Mouse (Mus musculus) neural tube, embryonic 14.5 days (tissue): ENCODE measurements around the gene Mrc2. TPM values are rescaled to one million over a fixed set of nuclear protein-coding genes. Genes with fewer than 3 reads are reported as not detected.
A peak's percentile ranks its signal among the peaks of the same experiment; 100 is the strongest.

ENCODE experiments used
- ATAC-seq: fragments of 200-750 bp; cut with Nextera tagmentation; 2 replicates; pipeline ENCODE4 v1.8.0; 2017; ENCODE audit warnings: low read depth, mild to moderate bottlenecking, moderate TSS enrichment, moderate library complexity
- H3K27ac ChIP-seq: fragments of 300-500 bp; sonication (generic); 2 replicates; pipeline ENCODE4 v1.5.1; 2014; ENCODE audit warnings: low read depth, mild to moderate bottlenecking, control low read depth, low read length, moderate library complexity, mixed read lengths
- H3K27me3 ChIP-seq: fragments of 300-500 bp; sonication (generic); 2 replicates; pipeline ENCODE4 v1.6.1; 2014; ENCODE audit warnings: low read length; ENCODE audit not compliant: control insufficient read depth, insufficient read depth
- H3K36me3 ChIP-seq: fragments of 300-500 bp; sonication (generic); 2 replicates; pipeline ENCODE4 v1.6.1; 2014; ENCODE audit warnings: low read length, mixed read lengths; ENCODE audit not compliant: control insufficient read depth, insufficient read depth
- H3K4me1 ChIP-seq: fragments of 300-500 bp; sonication (generic); 2 replicates; pipeline ENCODE4 v1.6.1; 2014; ENCODE audit warnings: low read length; ENCODE audit not compliant: control insufficient read depth, insufficient read depth
- H3K4me2 ChIP-seq: fragments of 300-500 bp; sonication (generic); 2 replicates; pipeline ENCODE4 v1.6.1; 2014; ENCODE audit warnings: mild to moderate bottlenecking, low read depth, low read length, control low read depth
- H3K4me3 ChIP-seq: fragments of 300-500 bp; sonication (generic); 2 replicates; pipeline ENCODE4 v1.5.1; 2014; ENCODE audit warnings: low read depth, low read length, control low read depth, mixed read lengths
- H3K9ac ChIP-seq: fragments of 300-500 bp; sonication (generic); replicated peaks from 2 replicates; pipeline ENCODE4 v1.6.1; 2014; ENCODE audit warnings: low read depth, mild to moderate bottlenecking, control low read depth, low read length, mixed read lengths
- H3K9me3 ChIP-seq: fragments of 300-500 bp; sonication (generic); 2 replicates; pipeline ENCODE4 v1.6.1; 2016; ENCODE audit warnings: low read length; ENCODE audit not compliant: control insufficient read depth
- WGBS: fragments of 180-500 bp; shearing (Covaris S2); extraction: QIAGEN DNeasy Blood & Tissue Kit; methylation state at CpG from one replicate; pipeline ENCODE4 v1.1.7; 2014; 5-methylcytosine and 5-hydroxymethylcytosine counted together
- polyA plus RNA-seq: library from polyadenylated mRNA; unstranded; fragments of >200 nt; fragmentation: Nextera tagmentation; extraction: Ambion mirVana; gene quantifications from 2 replicates; pipeline ENCODE4 v1.2.1, GENCODE M21; 2014

Gene Mrc2
- polyA plus RNA-seq, 1 experiment from 2014 or later, result 1.8 TPM

GRCm38 (mm10) chr11:105291681-105292123 is 741 bp upstream of the Mrc2 start:
- peak overlapping the region; percentile 51 for H3K9ac ChIP-seq
- peaks cover 9% of the 10 kb centered on the region for H3K27me3 ChIP-seq
- peak overlapping the region; percentile 44; the same call in 1 of the 2 replicates for H3K27ac ChIP-seq
- H3K36me3 ChIP-seq, result peaks cover 7% of the 10 kb centered on the region; the same call in 1 of the 2 replicates
- H3K4me3 ChIP-seq, result peak overlapping the region; percentile 46
- H3K9me3 ChIP-seq, result no peaks in the 10 kb centered on the region
- peak overlapping the region; percentile 95 for H3K4me2 ChIP-seq
- WGBS, result 6% methylated on average over 10 of the region's 10 CpGs
- peaks cover 17% of the 10 kb centered on the region for H3K4me1 ChIP-seq
- no peak for ATAC-seq

DNA sequence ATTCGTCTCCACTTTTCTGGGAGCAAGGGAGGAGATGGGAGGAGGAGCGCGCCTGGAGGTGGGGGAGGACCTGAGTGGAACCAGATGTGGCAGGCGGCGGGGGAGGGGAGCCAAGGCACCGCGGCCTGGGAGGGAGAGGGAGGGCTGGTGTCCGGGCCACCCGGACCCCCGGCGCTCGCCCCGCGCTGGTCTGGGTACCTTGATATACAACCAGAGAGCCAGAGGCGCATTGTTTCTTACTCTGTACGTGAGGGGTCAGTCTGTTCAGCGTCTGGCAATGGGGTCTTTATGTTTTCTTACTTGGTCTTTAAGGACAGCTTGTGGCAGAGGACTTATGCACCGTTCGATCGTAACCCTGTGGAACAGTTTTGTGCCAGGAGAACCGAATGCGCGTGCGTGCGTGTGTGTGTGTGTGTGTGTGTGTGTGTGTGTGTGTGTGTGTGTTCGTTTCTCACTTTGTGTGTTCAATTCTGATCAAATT is 698 bp downstream of the Mrc2 start:
- Histone ChIP-seq H3K9ac (no peak overlapping the region; the same call in 1 of the 2 replicates), H3K36me3 (0 out of 2 replicates have a peak, but pooled peaks cover 1% of the 10 kb centered on the region), H3K27me3 (peaks cover 9% of the 10 kb centered on the region), H3K27ac (no peak overlapping the region), H3K4me3 (peak overlapping the region; percentile 46), H3K4me2 (peak overlapping the region; percentile 95), H3K9me3 (no peaks in the 10 kb centered on the region), H3K4me1 (peaks cover 17% of the 10 kb centered on the region)
- WGBS, result 1% methylated on average over 21 of the region's 26 CpGs
- peak; percentile 33; the same call in 1 of the 2 replicates for ATAC-seq

- Histone ChIP-seq H3K4me1 (peaks cover 17% of the 10 kb centered on the region), H3K27ac (0 out of 2 replicates have a peak overlapping the region, but pooled peaks have one; percentile 18), H3K27me3 (peaks cover 9% of the 10 kb centered on the region), H3K4me2 (peak overlapping the region; percentile 12; the same call in 1 of the 2 replicates), H3K9me3 (no peaks in the 10 kb centered on the region), H3K36me3 (no peaks in the 10 kb centered on the region), H3K4me3 (peak overlapping the region; percentile 16; the same call in 1 of the 2 replicates), H3K9ac (no peak overlapping the region)
- peak; percentile 21; the same call in 1 of the 2 replicates for ATAC-seq
- WGBS, result 6% methylated on average over 9 of the region's 9 CpGs
Observed at GRCm38 (mm10) chr11:105293901-105294494, 1.6 kb downstream of the Mrc2 start.

- H3K9ac ChIP-seq, result no peak overlapping the region
- H3K4me3 ChIP-seq, result no peak overlapping the region
- no peaks in the 10 kb centered on the region for H3K9me3 ChIP-seq
- no peak overlapping the region for H3K27ac ChIP-seq
- H3K4me2 ChIP-seq, result no peak overlapping the region
- peaks cover 17% of the 10 kb centered on the region for H3K4me1 ChIP-seq
- 93% methylated on average over 10 of the region's 10 CpGs for WGBS
- peaks cover 9% of the 10 kb centered on the region for H3K27me3 ChIP-seq
- H3K36me3 ChIP-seq, result no peaks in the 10 kb centered on the region
- ATAC-seq, result no peak
Observed at GRCm38 (mm10) chr11:105296084-105296483, 3.6 kb downstream of the Mrc2 start.

- peaks cover 12% of the 10 kb centered on the region; the same call in 1 of the 2 replicates for H3K4me1 ChIP-seq
- H3K27ac ChIP-seq, result no peak overlapping the region
- no peaks in the 10 kb centered on the region for H3K27me3 ChIP-seq
- H3K4me3 ChIP-seq, result no peak overlapping the region
- no peak overlapping the region for H3K9ac ChIP-seq
- no peak for ATAC-seq
- no peaks in the 10 kb centered on the region for H3K36me3 ChIP-seq
- WGBS, result 95% methylated on average over 7 of the region's 7 CpGs
- H3K9me3 ChIP-seq, result no peaks in the 10 kb centered on the region
- H3K4me2 ChIP-seq, result no peak overlapping the region
Observed at GRCm38 (mm10) chr11:105310197-105310596, 17.8 kb downstream of the Mrc2 start.

DNA sequence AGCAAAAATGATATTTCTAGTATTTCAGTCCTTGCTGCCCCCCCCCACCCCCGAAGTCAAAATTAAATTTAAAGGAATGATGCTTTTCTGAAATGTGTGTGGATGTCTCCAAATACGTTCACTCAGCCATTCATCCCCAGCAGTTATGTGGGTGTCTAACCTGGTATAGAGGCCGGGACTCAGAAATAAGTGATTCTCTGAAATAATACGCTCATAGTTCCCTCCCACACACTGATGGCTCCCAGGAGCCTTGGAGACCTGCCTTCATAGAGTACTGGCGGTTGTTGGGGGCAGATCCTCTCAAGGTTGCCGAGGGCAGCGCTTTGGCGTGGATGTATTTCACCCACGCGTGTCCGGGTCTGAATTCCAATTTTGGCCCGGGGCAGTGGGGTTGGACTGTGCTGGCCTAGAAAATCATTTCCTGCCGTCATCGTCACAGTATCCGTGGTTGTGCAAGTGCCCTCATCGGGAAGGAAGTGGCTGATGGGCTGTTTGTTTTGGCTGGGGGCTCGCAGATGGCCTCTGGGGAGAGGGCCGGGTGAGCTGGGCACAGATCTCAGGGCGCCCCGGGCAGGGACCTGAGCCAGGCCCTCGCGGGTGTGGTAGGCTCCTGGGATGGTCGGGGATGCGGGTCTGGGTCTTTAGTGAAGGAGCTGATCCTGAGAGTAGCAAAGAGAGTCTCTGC is 19.0 kb downstream of the Mrc2 start:
- peak; percentile 34; the same call in 1 of the 2 replicates for ATAC-seq
- H3K9me3 ChIP-seq, result no peaks in the 10 kb centered on the region
- H3K9ac ChIP-seq, result no peak overlapping the region
- H3K27me3 ChIP-seq, result no peaks in the 10 kb centered on the region
- no peak overlapping the region for H3K4me3 ChIP-seq
- H3K27ac ChIP-seq, result no peak overlapping the region
- 62% methylated on average over 24 of the region's 24 CpGs for WGBS
- H3K4me2 ChIP-seq, result no peak overlapping the region
- peaks cover 12% of the 10 kb centered on the region; the same call in 1 of the 2 replicates for H3K4me1 ChIP-seq
- no peaks in the 10 kb centered on the region for H3K36me3 ChIP-seq

GRCm38 (mm10) chr11:105312311-105312942 is 20.0 kb downstream of the Mrc2 start:
- WGBS, result 67% methylated on average over 12 of the region's 12 CpGs
- Histone ChIP-seq H3K4me3 (no peak overlapping the region), H3K27me3 (no peaks in the 10 kb centered on the region), H3K9me3 (no peaks in the 10 kb centered on the region), H3K27ac (no peak overlapping the region), H3K4me2 (no peak overlapping the region), H3K36me3 (no peaks in the 10 kb centered on the region), H3K9ac (no peak overlapping the region), H3K4me1 (peaks cover 12% of the 10 kb centered on the region; the same call in 1 of the 2 replicates)
- no peak for ATAC-seq

- no peaks in the 10 kb centered on the region for H3K27me3 ChIP-seq
- H3K27ac ChIP-seq, result no peak overlapping the region; the same call in 1 of the 2 replicates
- ATAC-seq, result no peak
- H3K36me3 ChIP-seq, result no peaks in the 10 kb centered on the region
- 58% methylated on average over 10 of the region's 10 CpGs for WGBS
- no peak overlapping the region for H3K4me3 ChIP-seq
- no peak overlapping the region for H3K9ac ChIP-seq
- peaks cover 12% of the 10 kb centered on the region; the same call in 1 of the 2 replicates for H3K4me1 ChIP-seq
- no peaks in the 10 kb centered on the region for H3K9me3 ChIP-seq
- no peak overlapping the region for H3K4me2 ChIP-seq
Observed at GRCm38 (mm10) chr11:105312972-105313632, 20.7 kb downstream of the Mrc2 start.
